Mouse (Mus musculus) stomach, postnatal 0 days (tissue): ENCODE data around the gene Prss37. TPM values are rescaled to one million over a fixed set of nuclear protein-coding genes. Genes with fewer than 3 reads are reported as not detected.

ENCODE experiments used
- ATAC-seq: fragments of 200-750 bp; cut with Nextera tagmentation; 2 replicates; pipeline ENCODE4 v1.8.0; 2017; ENCODE audit not compliant: low FRiP score, low TSS enrichment
- DNase-seq: peaks from one replicate; pipeline ENCODE4 v3.0.0-alpha.2; 2016; ENCODE audit warnings: low spot score
- H3K27ac ChIP-seq: fragments of 300-500 bp; sonication (generic); replicated peaks from 2 replicates; pipeline ENCODE4 v1.5.1; 2014; ENCODE audit warnings: mild to moderate bottlenecking, control low read depth
- H3K27me3 ChIP-seq: fragments of 300-500 bp; sonication (generic); 2 replicates; pipeline ENCODE4 v1.6.1; 2014; ENCODE audit warnings: low read length; ENCODE audit not compliant: control insufficient read depth, insufficient read depth
- H3K36me3 ChIP-seq: fragments of 300-500 bp; sonication (generic); 2 replicates; pipeline ENCODE4 v1.6.1; 2014; ENCODE audit warnings: low read length, mixed read lengths; ENCODE audit not compliant: control insufficient read depth, insufficient read depth
- H3K4me1 ChIP-seq: fragments of 300-500 bp; sonication (generic); replicated peaks from 2 replicates; pipeline ENCODE4 v1.6.1; 2014; ENCODE audit warnings: antibody characterized with exemption; ENCODE audit not compliant: control insufficient read depth, insufficient read depth
- H3K4me2 ChIP-seq: fragments of 300-500 bp; sonication (generic); replicated peaks from 2 replicates; pipeline ENCODE4 v1.6.1; 2014; ENCODE audit warnings: low read depth, mild to moderate bottlenecking, control low read depth, moderate library complexity
- H3K4me3 ChIP-seq: fragments of 300-500 bp; sonication (generic); 2 replicates; pipeline ENCODE4 v1.5.1; 2014; ENCODE audit warnings: low read depth, low read length, control low read depth
- H3K9ac ChIP-seq: fragments of 300-500 bp; sonication (generic); 2 replicates; pipeline ENCODE4 v1.6.1; 2014; ENCODE audit warnings: mild to moderate bottlenecking, low read length, control low read depth, mixed read lengths
- H3K9me3 ChIP-seq: fragments of 300-500 bp; sonication (generic); 2 replicates; pipeline ENCODE4 v1.6.1; 2016; ENCODE audit warnings: low read length; ENCODE audit not compliant: control insufficient read depth
- CTCF ChIP-seq: IDR thresholded peaks from 2 replicates; pipeline ENCODE4 v1.5.1; 2016; ENCODE audit warnings: antibody characterized with exemption, low read depth, mild to moderate bottlenecking, moderate library complexity
- EP300 ChIP-seq: optimal IDR thresholded peaks from 2 replicates; pipeline ENCODE3; 2016; ENCODE audit warnings: antibody characterized with exemption
- WGBS: fragments of 180-500 bp; shearing (Covaris S2); extraction: QIAGEN DNeasy Blood & Tissue Kit; methylation state at CpG from one replicate; pipeline ENCODE4 v1.1.7; 2014; 5-methylcytosine and 5-hydroxymethylcytosine counted together
- polyA plus RNA-seq: library from polyadenylated mRNA; unstranded; fragments of >200 nt; fragmentation: Nextera tagmentation; extraction: Ambion mirVana; gene quantifications from 2 replicates; pipeline ENCODE4 v1.2.1, GENCODE M21; 2015

The Prss37 gene
- polyA plus RNA-seq, 1 experiment from 2014 or later: not detected

DNA sequence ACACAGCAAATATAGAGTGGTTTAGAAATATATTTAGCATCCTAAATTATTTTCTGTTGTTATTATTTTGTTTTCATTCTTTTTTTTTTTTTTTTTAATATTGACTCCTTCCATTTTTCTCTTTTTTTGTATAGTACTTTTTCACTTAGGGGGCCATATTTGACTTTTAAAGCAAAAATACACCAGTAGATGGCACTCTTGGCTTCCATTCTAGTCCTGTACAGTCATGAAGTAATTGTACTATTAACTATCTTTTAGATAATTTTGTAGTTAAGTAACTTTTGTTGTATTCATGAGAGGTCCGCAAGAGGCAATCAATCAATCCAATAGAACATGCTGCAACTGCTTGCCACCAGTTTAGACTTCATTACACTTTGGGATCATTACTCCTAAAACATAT lies 39.6 kb downstream of the Prss37 start:
- ATAC-seq (no peak), DNase-seq (no peak)
- 55% methylated on average over 1 of the region's 1 CpGs for WGBS
- Histone ChIP-seq H3K9me3 (no peaks in the 10 kb centered on the region), H3K4me3 (no peak overlapping the region), H3K36me3 (peaks cover 25% of the 10 kb centered on the region), H3K27me3 (no peaks in the 10 kb centered on the region), H3K4me1 (no peaks in the 10 kb centered on the region), H3K27ac (no peak overlapping the region), H3K9ac (no peak overlapping the region), H3K4me2 (no peak overlapping the region)
- TF ChIP-seq EP300 (no peak), CTCF (peak; percentile 56)

GRCm38 (mm10) chr6:40476132-40476531 lies 43.2 kb downstream of the Prss37 start:
- TF ChIP-seq CTCF (no peak), EP300 (no peak)
- H3K36me3 ChIP-seq: peaks cover 21% of the 10 kb centered on the region
- no peak overlapping the region for H3K9ac ChIP-seq
- ATAC-seq (no peak), DNase-seq (no peak)
- no peaks in the 10 kb centered on the region for H3K4me1 ChIP-seq
- no peak overlapping the region for H3K4me3 ChIP-seq
- H3K4me2 ChIP-seq: no peak overlapping the region
- WGBS: 88% methylated on average over 4 of the region's 4 CpGs
- no peaks in the 10 kb centered on the region for H3K9me3 ChIP-seq
- H3K27me3 ChIP-seq: no peaks in the 10 kb centered on the region
- no peak overlapping the region for H3K27ac ChIP-seq

- peak overlapping the region; percentile 94 for H3K27ac ChIP-seq
- peak overlapping the region; percentile 81 for H3K4me3 ChIP-seq
- ATAC-seq (no peak), DNase-seq (no peak)
- peak overlapping the region; percentile 88 for H3K9ac ChIP-seq
- H3K9me3 ChIP-seq: no peaks in the 10 kb centered on the region
- peak overlapping the region; percentile 75 for H3K4me2 ChIP-seq
- peaks cover 15% of the 10 kb centered on the region for H3K36me3 ChIP-seq
- under 1% methylated on average over 7 of the region's 7 CpGs for WGBS
- TF ChIP-seq CTCF: no peak
- no peak for TF ChIP-seq EP300
- no peaks in the 10 kb centered on the region for H3K27me3 ChIP-seq
- H3K4me1 ChIP-seq: no peaks in the 10 kb centered on the region
These were observed 47.6 kb downstream of the Prss37 start for GRCm38 (mm10) chr6:40471720-40472010.

- Histone ChIP-seq H3K9ac (peak within 1 kb of the TSS; percentile 88), H3K36me3 (peaks cover 13% of the 10 kb centered on the region), H3K27ac (peak within 1 kb of the TSS; percentile 94), H3K4me1 (no peaks in the 10 kb centered on the region), H3K4me2 (peak within 1 kb of the TSS; percentile 75), H3K4me3 (peak within 1 kb of the TSS; percentile 81), H3K27me3 (no peaks in the 10 kb centered on the region), H3K9me3 (no peaks in the 10 kb centered on the region)
- under 1% methylated on average over 54 of the region's 54 CpGs for WGBS
- peak; percentile 40 for TF ChIP-seq CTCF
- peak; percentile 98 for TF ChIP-seq EP300
- ATAC-seq (peak; percentile 99), DNase-seq (peak; percentile 94)
These were observed 48.2 kb downstream of the Prss37 start, which contains the start of gene Ssbp1 for GRCm38 (mm10) chr6:40470916-40471719. Gene Ssbp1, plus strand, starts transcription at chr6:40471352.

DNA sequence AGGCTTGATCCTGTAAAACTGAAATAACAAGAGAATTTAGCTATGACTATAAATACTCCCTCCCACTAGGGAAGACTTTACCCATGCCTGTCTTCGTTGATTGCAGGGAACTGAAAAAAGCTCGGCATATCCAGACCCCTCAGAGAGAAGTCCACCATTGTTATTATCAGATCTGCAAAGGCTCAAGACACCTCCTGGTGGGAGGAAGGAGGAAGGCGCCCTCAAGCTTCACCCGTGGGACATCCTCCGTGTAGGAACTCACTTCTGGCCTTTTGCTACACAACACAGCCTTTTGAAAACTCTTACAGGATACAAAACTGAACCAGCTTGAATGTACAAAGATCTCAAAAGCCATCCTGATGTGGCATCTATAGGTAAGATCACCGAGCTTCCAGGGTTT lies 53.6 kb downstream of the Prss37 start:
- no peaks in the 10 kb centered on the region for H3K9me3 ChIP-seq
- H3K27ac ChIP-seq: no peak overlapping the region
- H3K4me3 ChIP-seq: no peak overlapping the region
- H3K4me2 ChIP-seq: no peak overlapping the region
- H3K27me3 ChIP-seq: no peaks in the 10 kb centered on the region
- WGBS: 47% methylated on average over 6 of the region's 6 CpGs
- DNase-seq (no peak), ATAC-seq (no peak)
- H3K36me3 ChIP-seq: no peaks in the 10 kb centered on the region
- H3K4me1 ChIP-seq: no peaks in the 10 kb centered on the region
- no peak overlapping the region for H3K9ac ChIP-seq
- TF ChIP-seq CTCF (peak; percentile 60), EP300 (no peak)

Other genes with a start within 250 kb of the Prss37 start
- gene Agk, start 194.3 kb downstream of the Prss37 start, polyA plus RNA-seq: 15.7 and 17.1 TPM in 2 replicates
- gene E330009J07Rik, start 83.4 kb downstream of the Prss37 start, polyA plus RNA-seq: 11.0 TPM in 2 replicates
- 0.05 TPM in 1 of 2 replicates, not detected in the other for gene Wee2, start 80.4 kb downstream of the Prss37 start, polyA plus RNA-seq
- 89.2 and 93.6 TPM in 2 replicates for gene Ssbp1, start 48.2 kb downstream of the Prss37 start, polyA plus RNA-seq
- not detected in 2 replicates for gene Tas2r137, start 28.3 kb downstream of the Prss37 start, polyA plus RNA-seq
- gene Tas2r108, start 26.0 kb downstream of the Prss37 start, polyA plus RNA-seq: 0.10 TPM in 1 of 2 replicates, not detected in the other
- 0.04 TPM in 1 of 2 replicates, not detected in the other for gene Olfr461, start 35.5 kb upstream of the Prss37 start, polyA plus RNA-seq
- gene Olfr460, start 50.0 kb upstream of the Prss37 start, polyA plus RNA-seq: not detected in 2 replicates
- 1.1 and 1.2 TPM in 2 replicates for gene Clec5a, start 66.3 kb upstream of the Prss37 start, polyA plus RNA-seq
- gene Tas2r138, start 93.8 kb upstream of the Prss37 start, polyA plus RNA-seq: not detected in 2 replicates
- gene Mgam, start 109.3 kb upstream of the Prss37 start, polyA plus RNA-seq: 0.06 and 0.11 TPM in 2 replicates